Mouse (Mus musculus) lung, adult 2 months (tissue): ENCODE measurements around the gene Lingo2.

Experiments
- CTCF ChIP-seq: fragments of 200-500 bp; IDR thresholded peaks from 2 replicates; pipeline ENCODE4 v1.5.1; 2011; ENCODE audit warnings: mild to moderate bottlenecking, low read length, control low read depth; ENCODE audit not compliant: insufficient read depth
- POLR2A ChIP-seq: fragments of 200-500 bp; IDR thresholded peaks from 2 replicates; pipeline ENCODE4 v1.6.1; 2011; ENCODE audit warnings: low read depth, mild to moderate bottlenecking, control low read depth, low read length, borderline replicate concordance; ENCODE audit errors: extremely low read depth

GRCm38 (mm10) chr4:35814698-35815097 lies 1136.8 kb downstream of the Lingo2 start:
- no peak for TF ChIP-seq POLR2A
- no peak for TF ChIP-seq CTCF
